ENCODE assay signal across 23 mouse cellular contexts in genomic region chr12:70075001-70075400, GRCm38 (mm10). TPM values are rescaled to one million over a fixed set of nuclear protein-coding genes. Genes with fewer than 3 reads are reported as not detected.
DNase-seq lines count a peak whose midpoint lies in the region; ATAC-seq and TF ChIP-seq lines count a peak whose summit lies in the region.
"Had no signal": no experiment of that assay in that cellular context is flagged by ENCODE, and none has a peak within 500 bp of the region (broad histone marks: within the 10 kb centered on the region; RNA-seq: fewer than 3 reads in every experiment).

No protein-coding gene starts in this region.

- ATAC-seq in forebrain, embryonic 15.5 days (replicated peaks): no peak
- ATAC-seq in forebrain, postnatal 0 days: no peak
- ATAC-seq in neutrophil, adult 5-6 weeks (ENCODE audit: extremely low read depth, insufficient number of reproducible peaks, low FRiP score, poor library complexity, severe bottlenecking): 0 out of 2 replicates have a peak, but pooled peaks have one; percentile 9
- ATAC-seq: intestine, postnatal 0 days; Patski had no signal

- TF ChIP-seq CTCF in forebrain, postnatal 0 days (IDR thresholded peaks at IDR 0.05; ENCODE audit: low read depth): no peak
- TF ChIP-seq CTCF in kidney, adult 2 months (conservative IDR thresholded peaks at IDR 0.05; ENCODE audit: insufficient read depth, insufficient read length, low read depth, low read length): no peak

- H3K9me3 ChIP-seq in forebrain, embryonic 15.5 days: no peaks in the 10 kb centered on the region
- H3K9me3 ChIP-seq in forebrain, postnatal 0 days (ENCODE audit: low read length): no peaks in the 10 kb centered on the region
- H3K9me3 ChIP-seq: forebrain, embryonic 12.5 days; hindbrain, embryonic 10.5 days; limb, embryonic 10.5 days; neural tube, embryonic 12.5 days had no signal

- peaks cover 17% of the 10 kb centered on the region for H3K4me1 ChIP-seq in forebrain, embryonic 15.5 days
- peaks cover 14% of the 10 kb centered on the region for H3K4me1 ChIP-seq in forebrain, postnatal 0 days (ENCODE audit: insufficient read depth)
- H3K4me1 ChIP-seq in kidney, adult 2 months (ENCODE audit: control insufficient read depth, insufficient read depth, low read length): no peaks in the 10 kb centered on the region

- peak overlapping the region; percentile 14; the same call in 1 of the 2 replicates for H3K27ac ChIP-seq in forebrain, embryonic 15.5 days (replicated peaks)
- no peak overlapping the region for H3K27ac ChIP-seq in forebrain, postnatal 0 days (ENCODE audit: low read depth, low read length)
- H3K27ac ChIP-seq in kidney, adult 2 months (ENCODE audit: insufficient read depth, low read depth, low read length): no peak overlapping the region
- H3K27ac ChIP-seq: forebrain, embryonic 12.5 days; hindbrain, embryonic 10.5 days; layer of hippocampus, adult 2 months; limb, embryonic 10.5 days; macrophage; neural tube, embryonic 12.5 days; stomach, postnatal 0 days had no signal

- no peak overlapping the region for H3K4me3 ChIP-seq in forebrain, embryonic 15.5 days
- no peak overlapping the region for H3K4me3 ChIP-seq in forebrain, postnatal 0 days (ENCODE audit: low read depth, low read length)
- no peak overlapping the region for H3K4me3 ChIP-seq in kidney, adult 2 months (ENCODE audit: insufficient read depth, low read depth, low read length)
- H3K4me3 ChIP-seq: forebrain, embryonic 12.5 days; hindbrain, embryonic 10.5 days; layer of hippocampus, adult 2 months; limb, embryonic 10.5 days; neural tube, embryonic 12.5 days had no signal

- WGBS in forebrain, embryonic 15.5 days: 94% methylated on average over 2 of the region's 2 CpGs
- WGBS in forebrain, postnatal 0 days: 87% methylated on average over 2 of the region's 2 CpGs
- 70% methylated on average over 2 of the region's 2 CpGs for WGBS in kidney, adult 2 months

- TF ChIP-seq POLR2A in kidney, adult 2 months (IDR thresholded peaks at IDR 0.05; ENCODE audit: low read depth, low read length): no peak

- H3K36me3 ChIP-seq in forebrain, embryonic 15.5 days: 0 out of 2 replicates have a peak, but pooled peaks cover 4% of the 10 kb centered on the region
- H3K36me3 ChIP-seq in forebrain, postnatal 0 days (ENCODE audit: insufficient read depth): peaks cover 10% of the 10 kb centered on the region; the same call in 1 of the 2 replicates
- no peaks in the 10 kb centered on the region for H3K36me3 ChIP-seq in kidney, adult 2 months (ENCODE audit: control insufficient read depth, insufficient read depth, low read length)
- H3K36me3 ChIP-seq: forebrain, embryonic 12.5 days had no signal

- no peaks in the 10 kb centered on the region for H3K27me3 ChIP-seq in forebrain, embryonic 15.5 days
- H3K27me3 ChIP-seq in forebrain, postnatal 0 days (ENCODE audit: insufficient read depth, low read length): no peaks in the 10 kb centered on the region
- no peaks in the 10 kb centered on the region for H3K27me3 ChIP-seq in kidney, adult 2 months (replicated peaks; ENCODE audit: control insufficient read depth, insufficient read depth, low read length)
- H3K27me3 ChIP-seq: forebrain, embryonic 12.5 days; neural tube, embryonic 12.5 days; Patski had no signal

- no peak overlapping the region for H3K4me2 ChIP-seq in forebrain, embryonic 15.5 days (replicated peaks)
- no peak overlapping the region for H3K4me2 ChIP-seq in forebrain, postnatal 0 days (ENCODE audit: low read depth)
- H3K4me2 ChIP-seq: forebrain, embryonic 12.5 days; liver, embryonic 11.5 days; neural tube, embryonic 12.5 days had no signal

- H3K9ac ChIP-seq in forebrain, embryonic 15.5 days (replicated peaks): no peak overlapping the region
- H3K9ac ChIP-seq in forebrain, postnatal 0 days: no peak overlapping the region
- H3K9ac ChIP-seq: forebrain, embryonic 12.5 days; neural tube, embryonic 12.5 days had no signal

- no peak for DNase-seq in forebrain, postnatal 0 days
- DNase-seq in induced T-regulatory cell, adult 2 months (ENCODE audit: low read depth): peak; percentile 34
- DNase-seq in frontal cortex, postnatal 10 days (ENCODE audit: low spot score in 2 of 2): no peak
- no peak for DNase-seq in kidney, adult 11 months
- DNase-seq in cerebellum, adult 11-12 months: no peak
- DNase-seq in kidney, adult 2 months: no peak
- DNase-seq: cerebellum, postnatal 14 days; heart, adult 18-20 months; kidney, postnatal 10 days; lung, adult 2 months; right cerebral cortex, postnatal 14 days had no signal

RNA-seq across cellular contexts. Expression of gene Nin, which starts 38.5 kb away (rescaled TPM):
- 33.5 and 34.9 TPM in 2 replicates for polyA plus RNA-seq in forebrain, embryonic 15.5 days (2015; fragmentation: Nextera tagmentation; extraction: Ambion mirVana)
- total RNA-seq in forebrain, postnatal 0 days (2014; rRNA removed): 28.4 and 36.9 TPM in 2 replicates
- polyA plus RNA-seq in forebrain, postnatal 0 days (2015; fragmentation: Nextera tagmentation; extraction: Ambion mirVana): 5.6 and 8.5 TPM in 2 replicates
- 92.8 and 95.4 TPM in 2 replicates for total RNA-seq in neutrophil, adult 5-6 weeks (2017)
- polyA plus RNA-seq in kidney, adult 2 months (2012; rRNA removed): 4.9 and 5.2 TPM in 2 replicates
